Mouse (Mus musculus) duodenum, adult 2 months (tissue): ENCODE measurements around the gene Gtf3c2. TPM values are rescaled to one million over a fixed set of nuclear protein-coding genes. Genes with fewer than 3 reads are reported as not detected.

ENCODE experiments used
- polyA plus RNA-seq: library from polyadenylated mRNA; depleted of rRNA; stranded (reverse); fragments of >200 nt; gene quantifications from 2 replicates; pipeline ENCODE4 v1.2.3, GENCODE M21; 2012; ENCODE audit warnings: low replicate concordance; rRNA removed

Gene Gtf3c2
- polyA plus RNA-seq: 29.7 and 31.1 TPM in 2 replicates

DNA sequence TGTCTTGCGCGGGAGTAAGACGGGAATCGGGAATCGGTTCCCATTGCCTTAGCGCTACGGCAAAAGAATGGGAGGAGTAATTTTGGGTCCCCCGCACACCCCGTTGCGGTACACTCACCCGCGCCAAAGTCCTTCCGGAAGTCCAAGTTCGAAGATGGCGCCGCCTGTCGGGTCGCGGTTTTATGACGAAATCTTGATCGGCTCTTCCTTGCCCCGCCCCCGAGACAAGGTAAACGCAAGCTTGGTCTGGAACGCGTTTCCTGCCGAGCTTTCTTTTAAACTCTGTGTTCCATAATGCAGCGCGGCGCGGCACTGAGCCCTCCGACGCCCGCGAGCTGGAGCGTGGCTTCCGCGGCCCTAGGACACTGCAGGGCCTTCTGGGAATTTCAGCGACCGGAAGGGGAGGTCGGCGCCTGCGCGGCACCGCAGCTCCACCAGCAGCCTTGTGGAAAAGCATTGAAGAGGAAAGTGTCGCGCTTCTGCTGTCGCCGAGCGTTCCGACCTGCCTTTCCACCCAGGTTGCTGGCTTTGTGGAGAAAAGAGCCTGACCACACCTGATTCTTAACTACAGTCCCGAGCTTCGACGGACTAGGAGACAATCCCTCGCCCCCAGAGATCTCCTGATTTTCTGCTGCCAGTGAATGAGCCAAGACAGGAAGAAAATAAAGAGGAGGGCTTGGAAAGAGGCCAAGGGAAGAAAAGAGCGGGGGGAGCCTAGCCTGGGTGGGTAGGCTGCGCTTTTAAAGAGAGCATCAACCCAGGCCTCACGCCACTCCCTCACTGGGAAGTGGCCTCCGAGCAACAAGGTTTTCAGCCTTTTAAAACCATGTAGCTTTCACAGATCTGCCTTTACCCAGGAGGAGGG lies at the start of gene Gtf3c2, which contains the start of gene Gm29609:
Gtf3c2 (minus strand) TSS at position 379 of the 865 bp plus-strand sequence.
Gm29609 (minus strand) TSS at position 146 of the 865 bp plus-strand sequence.

DNA sequence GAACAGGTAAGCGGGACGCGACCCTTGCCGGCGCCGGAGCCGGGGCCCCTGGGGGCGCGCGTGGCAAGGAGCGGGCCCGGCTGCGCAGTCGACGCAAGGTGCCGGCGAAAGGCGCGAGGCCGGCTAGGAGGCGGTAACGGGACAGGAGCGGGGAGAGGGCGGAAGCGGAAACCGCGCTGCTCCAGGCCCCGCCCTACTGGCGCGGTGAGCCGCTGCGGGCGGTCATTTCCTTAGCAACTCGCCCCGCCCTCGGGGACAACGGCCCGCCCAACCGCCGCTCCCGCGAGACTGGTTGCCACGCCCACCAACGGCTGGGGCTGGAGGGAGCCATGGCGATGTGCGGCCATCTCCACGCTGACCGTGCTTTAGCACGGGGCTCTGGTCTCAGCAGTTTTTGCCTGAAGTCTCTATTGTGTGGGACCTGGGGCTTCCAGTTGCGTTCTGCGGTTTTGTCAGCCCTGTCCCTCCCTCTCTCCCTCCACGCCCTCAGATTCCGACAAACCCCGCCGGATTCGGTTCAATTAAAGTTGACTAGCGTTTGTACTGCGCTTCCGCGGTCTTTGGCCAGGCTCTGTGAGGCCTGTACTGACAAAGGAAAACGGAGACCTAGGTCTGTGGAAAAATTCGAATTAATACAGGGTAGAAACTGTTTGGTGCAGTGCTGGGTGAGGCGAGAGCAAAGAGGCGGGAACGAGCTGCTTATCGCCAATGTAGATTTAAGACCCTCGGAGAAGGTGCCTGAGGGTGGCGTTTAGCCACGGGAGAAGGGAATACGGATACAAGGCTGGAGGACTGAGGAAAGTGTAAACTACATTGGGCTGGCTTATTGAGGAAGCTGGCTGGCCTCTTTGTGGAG lies 40.7 kb upstream of the Gtf3c2 start, which contains the start of gene Ppm1g:
Ppm1g (minus strand) TSS at position 240 of the 856 bp plus-strand sequence.

DNA sequence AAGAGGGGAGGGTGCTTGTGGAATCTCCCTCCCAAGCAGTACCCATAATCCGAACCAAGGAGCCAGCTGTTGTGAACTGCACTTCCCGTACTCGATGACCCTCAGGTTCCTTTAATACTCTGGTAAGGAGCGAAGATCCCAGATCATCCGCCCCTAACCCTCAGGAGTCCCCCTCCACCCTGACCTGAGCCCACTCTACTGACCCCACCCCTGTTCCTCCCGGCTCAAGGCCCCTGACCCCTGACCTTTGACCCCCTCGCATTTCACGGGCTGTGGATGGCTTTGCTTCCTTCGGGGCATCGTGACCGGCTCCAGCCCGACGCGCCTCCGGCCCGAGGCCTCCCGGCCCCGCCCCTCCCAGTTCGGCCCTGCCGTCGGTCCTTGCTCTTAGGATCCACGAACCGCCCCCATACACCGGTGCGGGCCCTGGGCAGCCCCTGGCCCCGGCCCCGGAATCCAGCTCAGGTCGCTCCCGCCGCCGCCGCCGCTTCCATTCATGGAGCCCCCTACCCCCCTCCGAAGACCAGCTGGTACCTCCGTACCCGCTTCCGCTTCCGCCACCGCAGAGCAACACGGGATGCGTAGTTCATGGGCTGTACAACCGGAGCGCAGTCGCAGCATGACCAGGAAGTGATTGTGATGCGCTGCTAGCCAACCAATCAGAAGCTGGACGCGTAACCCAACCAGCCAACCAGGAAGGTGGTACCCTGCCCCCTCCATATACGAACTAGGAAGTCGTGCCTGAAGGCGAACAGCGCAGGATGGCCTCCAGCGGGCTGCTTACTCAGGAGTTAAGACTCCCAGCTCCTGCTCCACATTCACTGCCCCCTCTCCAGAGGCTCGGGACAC lies 22.0 kb upstream of the Gtf3c2 start, which contains the start of gene Zfp513:
Zfp513 (minus strand) TSS at position 562 of the 849 bp plus-strand sequence.

DNA sequence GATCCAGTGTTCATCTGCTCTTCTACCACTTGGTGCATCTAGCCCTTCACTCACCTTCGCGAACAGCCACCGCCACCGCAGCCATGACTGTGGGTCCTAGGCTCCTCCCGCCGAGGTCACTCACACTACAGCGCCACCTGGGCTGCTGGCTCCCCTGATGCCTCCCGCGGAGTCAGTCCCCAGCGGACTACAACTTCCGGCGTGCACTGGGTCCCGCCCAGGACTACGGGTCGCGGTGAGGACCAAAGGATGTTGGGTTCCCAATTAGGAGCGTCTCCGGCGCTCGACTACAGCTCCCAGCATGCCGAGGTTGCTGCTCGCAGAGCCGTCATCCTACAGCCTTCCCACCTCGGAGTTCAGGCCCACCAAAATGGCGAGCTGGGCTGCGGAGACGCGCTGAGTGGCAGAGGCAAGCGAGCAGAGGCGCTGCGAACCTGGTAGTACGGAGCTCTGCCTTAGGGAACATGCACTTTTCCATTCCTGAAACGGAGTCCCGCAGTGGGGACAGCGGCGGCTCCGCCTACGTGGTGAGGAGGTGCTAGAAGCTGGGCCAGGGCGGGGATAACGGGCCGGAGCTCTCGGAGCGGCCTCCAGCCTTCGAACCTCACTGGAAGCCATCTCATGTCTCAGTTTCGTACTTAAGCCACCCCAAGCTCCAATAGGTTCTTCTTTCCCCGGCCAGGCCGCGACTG lies 13.1 kb upstream of the Gtf3c2 start, which contains the start of the genes Snx17 and Eif2b4:
Snx17 (plus strand) TSS at position 289 of the 692 bp plus-strand sequence.
Eif2b4 (minus strand) TSS at position 492 of the 692 bp plus-strand sequence.

DNA sequence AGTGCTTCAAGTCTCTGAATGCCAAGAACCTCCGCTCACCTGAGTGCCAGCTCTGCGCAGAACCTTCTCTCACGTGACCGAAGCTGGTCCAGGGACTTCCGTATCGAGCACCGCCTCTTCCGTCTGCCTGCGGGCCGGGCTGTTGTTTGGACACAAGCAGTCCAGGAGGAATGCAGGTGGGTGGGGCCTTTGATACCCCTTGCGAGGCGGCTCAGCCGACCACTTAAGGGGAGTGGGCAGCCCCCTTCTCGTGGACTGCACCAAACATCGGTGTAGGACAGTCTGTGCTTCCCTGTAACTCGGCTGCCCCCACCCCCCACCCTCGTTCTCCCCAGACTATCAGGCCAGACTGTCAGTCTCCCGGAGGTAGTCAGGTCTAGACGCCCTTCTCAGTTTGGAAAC lies 25.8 kb downstream of the Gtf3c2 start, which contains the start of gene Mpv17:
Mpv17 (minus strand) TSS at position 100 of the 402 bp plus-strand sequence.

DNA sequence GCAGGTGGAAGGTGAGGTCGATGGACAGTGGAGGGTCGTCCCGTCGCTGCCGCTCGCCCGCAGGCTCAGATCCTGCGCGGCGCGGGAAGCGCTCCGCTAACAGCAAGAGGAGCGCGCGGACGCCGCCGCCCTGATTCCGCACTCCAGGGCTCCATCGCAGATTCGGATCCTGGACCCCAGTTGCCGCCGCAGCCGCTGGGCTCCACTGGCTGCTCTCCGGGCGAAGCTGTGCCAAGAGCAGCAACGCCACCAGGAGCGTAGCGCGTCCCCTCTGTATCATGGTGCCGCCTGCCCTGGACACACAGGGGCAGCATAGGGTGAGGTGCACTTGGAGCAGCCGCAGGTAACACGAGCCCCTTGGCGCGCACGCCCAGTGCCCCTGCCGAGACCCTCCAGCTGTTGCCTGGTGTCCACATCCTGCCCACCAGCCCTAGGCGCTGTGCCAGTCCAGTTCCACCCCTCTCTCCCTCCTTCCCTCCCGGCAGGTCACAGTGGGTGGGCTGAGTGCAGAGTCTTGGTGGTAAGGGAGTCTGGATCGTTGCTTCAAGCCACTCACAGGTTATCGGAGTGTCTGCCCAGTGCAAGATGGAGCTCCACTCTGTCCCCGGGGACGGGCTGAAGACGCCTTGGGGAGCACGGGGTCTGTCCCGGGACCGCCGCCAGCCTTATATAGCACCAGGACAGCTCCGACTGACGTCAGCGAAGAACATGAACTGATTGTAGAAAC lies 41.5 kb downstream of the Gtf3c2 start, which contains the start of gene Ucn:
Ucn (minus strand) TSS at position 589 of the 727 bp plus-strand sequence.

DNA sequence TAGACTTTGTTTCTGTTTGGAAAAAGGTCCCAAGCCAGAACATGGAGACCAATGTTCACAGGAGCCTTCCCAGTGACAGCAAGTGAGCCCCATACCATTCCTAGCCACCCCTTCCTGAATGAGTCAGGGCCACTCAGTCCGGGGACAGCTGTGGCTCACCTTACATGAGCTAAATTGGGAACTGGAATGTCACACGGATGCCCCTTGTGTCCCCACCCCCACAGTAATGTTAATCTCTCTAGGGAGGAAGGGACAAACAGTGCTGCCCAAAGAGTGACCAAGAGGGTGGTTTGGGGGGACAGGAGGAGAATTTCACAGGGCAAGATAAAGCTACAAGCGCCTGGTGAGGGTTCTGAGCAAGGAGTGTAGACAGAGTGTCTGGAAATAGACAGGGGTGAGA lies 63.6 kb downstream of the Gtf3c2 start, which contains the start of gene Trim54:
Trim54 (plus strand) TSS at position 359 of the 400 bp plus-strand sequence.

DNA sequence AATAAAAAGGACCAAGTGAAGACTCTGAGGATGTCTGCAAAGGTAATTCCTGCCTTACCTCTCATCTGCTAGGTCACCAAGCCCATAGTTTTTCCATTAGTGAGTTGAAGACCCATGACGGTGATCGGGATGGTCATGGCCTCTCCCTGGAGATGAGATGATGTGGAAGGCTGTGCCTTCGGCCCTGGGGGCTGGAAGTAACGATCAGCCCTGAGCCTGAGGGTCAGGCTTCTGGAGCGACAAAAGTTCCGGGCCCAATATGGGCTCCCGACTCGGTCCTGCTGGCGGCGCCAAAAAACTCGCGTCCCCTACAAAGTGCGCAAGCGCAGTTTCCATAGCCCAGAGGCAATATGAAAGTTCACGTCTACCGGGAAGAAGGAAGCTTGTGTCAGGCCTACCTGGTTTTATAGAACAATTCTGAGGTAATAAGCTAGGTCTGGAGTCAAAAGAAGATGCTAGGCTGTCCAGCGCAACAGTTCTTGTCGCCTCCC lies 71.9 kb downstream of the Gtf3c2 start, which contains the start of gene Slc30a3:
Slc30a3 (minus strand) TSS at position 238 of the 491 bp plus-strand sequence.

Other genes with a start within 250 kb of the Gtf3c2 start
- gene Cgref1, start 234.6 kb downstream of the Gtf3c2 start, polyA plus RNA-seq: 856 and 917 TPM in 2 replicates
- 409 and 432 TPM in 2 replicates for gene Preb, start 219.8 kb downstream of the Gtf3c2 start, polyA plus RNA-seq
- 0.17 and 2.4 TPM in 2 replicates for gene Tcf23, start 211.5 kb downstream of the Gtf3c2 start, polyA plus RNA-seq
- 39.3 and 58.7 TPM in 2 replicates for gene Atraid, start 131.8 kb downstream of the Gtf3c2 start, polyA plus RNA-seq
- gene Slc5a6, start 131.2 kb downstream of the Gtf3c2 start, polyA plus RNA-seq: 37.3 and 46.8 TPM in 2 replicates
- 13.4 and 20.9 TPM in 2 replicates for gene Cad, start 125.4 kb downstream of the Gtf3c2 start, polyA plus RNA-seq
- not detected in 2 replicates for gene Dnajc5g, start 73.9 kb downstream of the Gtf3c2 start, polyA plus RNA-seq
- 0.15 and 0.69 TPM in 2 replicates for gene Slc30a3, start 71.9 kb downstream of the Gtf3c2 start, polyA plus RNA-seq
- not detected in 2 replicates for gene Trim54, start 63.4 kb downstream of the Gtf3c2 start, polyA plus RNA-seq
- gene Ucn, start 41.3 kb downstream of the Gtf3c2 start, polyA plus RNA-seq: not detected in 2 replicates
- gene Mpv17, start 25.9 kb downstream of the Gtf3c2 start, polyA plus RNA-seq: 20.0 and 31.7 TPM in 2 replicates
- gene Gm29609, start 233 bp downstream of the Gtf3c2 start, polyA plus RNA-seq: 0.47 and 0.76 TPM in 2 replicates
- 59.4 and 61.7 TPM in 2 replicates for gene Snx17, start 13.1 kb upstream of the Gtf3c2 start, polyA plus RNA-seq
- gene Eif2b4, start 13.3 kb upstream of the Gtf3c2 start, polyA plus RNA-seq: 27.5 and 32.1 TPM in 2 replicates
- 52.4 and 60.3 TPM in 2 replicates for gene Zfp513, start 22.2 kb upstream of the Gtf3c2 start, polyA plus RNA-seq
- gene Ppm1g, start 40.5 kb upstream of the Gtf3c2 start, polyA plus RNA-seq: 85.7 and 105 TPM in 2 replicates
- 185 and 336 TPM in 2 replicates for gene Nrbp1, start 60.7 kb upstream of the Gtf3c2 start, polyA plus RNA-seq
- gene Gm9970, start 61.1 kb upstream of the Gtf3c2 start, polyA plus RNA-seq: 1.2 TPM in 1 of 2 replicates, not detected in the other
- gene Krtcap3, start 71.5 kb upstream of the Gtf3c2 start, polyA plus RNA-seq: 217 and 238 TPM in 2 replicates
- gene Ift172, start 111.0 kb upstream of the Gtf3c2 start, polyA plus RNA-seq: 31.0 and 35.5 TPM in 2 replicates
- 2.6 and 5.2 TPM in 2 replicates for gene Fndc4, start 115.9 kb upstream of the Gtf3c2 start, polyA plus RNA-seq
- not detected in 2 replicates for gene Gckr, start 117.3 kb upstream of the Gtf3c2 start, polyA plus RNA-seq